ENCODE assay signal across 8 mouse cellular contexts in the genomic region with DNA sequence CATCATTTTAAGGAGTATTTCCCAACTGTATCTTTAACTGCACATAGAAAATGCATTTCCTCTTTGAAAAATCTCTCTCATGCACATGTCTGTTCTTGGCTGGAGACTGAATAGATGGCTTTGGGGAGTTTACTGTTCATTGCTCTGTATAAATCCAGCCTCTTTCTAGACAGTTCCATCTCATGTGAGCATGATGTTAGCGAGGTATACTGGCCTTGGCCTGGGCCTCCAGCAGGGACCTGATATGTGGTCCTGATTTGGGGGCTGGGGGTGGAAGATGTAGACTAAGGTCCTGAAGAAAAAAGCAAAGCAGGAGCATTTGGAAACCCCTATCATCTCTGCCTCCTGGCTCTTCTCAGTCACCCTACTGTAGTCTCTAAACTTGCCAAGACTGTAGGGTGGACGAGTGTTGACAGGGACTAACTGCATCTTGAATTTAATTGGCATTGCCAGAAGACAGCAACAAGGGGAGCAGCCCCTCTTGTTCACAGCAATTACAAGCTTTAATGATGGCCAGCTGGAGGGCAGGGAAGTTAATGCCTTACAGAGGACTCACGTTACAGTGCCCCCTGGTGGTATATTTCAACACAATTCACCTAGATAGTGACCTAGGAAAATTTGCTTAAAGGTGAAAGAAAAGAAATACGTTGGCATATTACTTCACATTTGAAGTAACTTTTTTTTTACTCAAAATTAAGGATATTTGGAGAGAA.
DNase-seq lines count a peak whose midpoint lies in the region; ATAC-seq and TF ChIP-seq lines count a peak whose summit lies in the region.

No protein-coding gene starts in this region.

- no peaks in the 10 kb centered on the region for H3K9me3 ChIP-seq in ES-E14 (ENCODE audit: control insufficient read depth, insufficient read depth, low read depth, low read length)
- no peaks in the 10 kb centered on the region for H3K9me3 ChIP-seq in midbrain, embryonic 12.5 days

- no peaks in the 10 kb centered on the region for H3K36me3 ChIP-seq in ES-E14 (ENCODE audit: control insufficient read depth, insufficient read depth, low read length, poor library complexity, severe bottlenecking)
- peaks cover 20% of the 10 kb centered on the region for H3K36me3 ChIP-seq in midbrain, embryonic 12.5 days

- intact Hi-C loops in gastrocnemius, postnatal 14 days (cut with DNase I; ENCODE audit: low total_unique reads) = loop anchor here (10.0 kb wide), 1 partner anchor 439 kb away; no protein-coding TSS in a partner anchor
- intact Hi-C loops in heart, postnatal 10 days (cut with DNase I) = loop anchor here (5.0 to 10.0 kb wide), 5 partner anchors 57 to 1102 kb away; no protein-coding TSS in a partner anchor

- H3K4me2 ChIP-seq in midbrain, embryonic 12.5 days (replicated peaks) = no peak overlapping the region

- 31% methylated on average over 4 of the region's 4 CpGs for WGBS in midbrain, embryonic 12.5 days

- peak; percentile 29 for DNase-seq in gastrocnemius, postnatal 10 days
- no peak for DNase-seq in gastrocnemius, postnatal 14 days
- peak; percentile 48 for DNase-seq in ES-E14 (ENCODE audit: low read depth, low spot score)
- DNase-seq in cerebellum, adult 9-11 months = peak; percentile 45
- DNase-seq in heart, postnatal 10 days = peak; percentile 34 to 56
- DNase-seq in kidney, postnatal 14 days = peak; percentile 51
- no peak for DNase-seq in spleen, postnatal 10 days (ENCODE audit: low spot score in 2 of 2)

- peak; percentile 65 for ATAC-seq in midbrain, embryonic 12.5 days (ENCODE audit: low FRiP score, low read depth)

- no peak overlapping the region for H3K9ac ChIP-seq in ES-E14 (ENCODE audit: insufficient read depth, low read depth, low read length, poor library complexity, severe bottlenecking)
- H3K9ac ChIP-seq in midbrain, embryonic 12.5 days (replicated peaks) = no peak overlapping the region

- no peak overlapping the region for H3K4me3 ChIP-seq in ES-E14 (ENCODE audit: insufficient read depth in 1 of 2, low read depth in 1 of 2, low read length in 2 of 2, poor library complexity in 1 of 2, severe bottlenecking in 1 of 2)
- no peak overlapping the region for H3K4me3 ChIP-seq in midbrain, embryonic 12.5 days

- no peaks in the 10 kb centered on the region for H3K27me3 ChIP-seq in midbrain, embryonic 12.5 days

- in situ Hi-C loops in ES-E14 (cut with MboI; ENCODE audit: low sequenced_read_pairs in 2 of 2, unreplicated experiment in 2 of 2) = loop anchor here in 1 of 2 experiments (10.0 kb wide), 1 partner anchor 1089 kb away; no protein-coding TSS in a partner anchor

- no peaks in the 10 kb centered on the region for H3K4me1 ChIP-seq in ES-E14 (ENCODE audit: control insufficient read depth in 2 of 2, insufficient read depth in 2 of 2, low read length in 2 of 2, poor library complexity in 1 of 2)
- H3K4me1 ChIP-seq in midbrain, embryonic 12.5 days = peaks cover 5% of the 10 kb centered on the region; the same call in 1 of the 2 replicates

- H3K27ac ChIP-seq in ES-E14 (ENCODE audit: insufficient read depth, low read depth, low read length, poor library complexity, severe bottlenecking) = no peak overlapping the region
- H3K27ac ChIP-seq in midbrain, embryonic 12.5 days (replicated peaks) = no peak overlapping the region

TF ChIP-seq in ES-E14, 5 proteins besides CTCF, POLR2A, EP300 and RAD21:
- TF ChIP-seq HCFC1 (IDR thresholded peaks at IDR 0.05; ENCODE audit: borderline replicate concordance, insufficient read depth, low read length) = no peak
- TF ChIP-seq ZC3H11A (IDR thresholded peaks at IDR 0.05; ENCODE audit: borderline replicate concordance, low read depth, low read length) = no peak
- TF ChIP-seq CHD2 (IDR thresholded peaks at IDR 0.05; ENCODE audit: low read depth, low read length) = no peak
- no peak for TF ChIP-seq ZNF384 (IDR thresholded peaks at IDR 0.05; ENCODE audit: low read depth, low read length)
- no peak for TF ChIP-seq MAFK (IDR thresholded peaks at IDR 0.05; ENCODE audit: insufficient read depth, low read depth, low read length)

Comparison
In these comparisons a context has a peak if more than half of its experiments do, and no peak if none do; other contexts are left out.
1. DNase-seq: peak in gastrocnemius, postnatal 10 days (single experiment), ES-E14 (single experiment), cerebellum, adult 9-11 months (single experiment), heart, postnatal 10 days (2 of 2) and kidney, postnatal 14 days (single experiment); none in gastrocnemius, postnatal 14 days (single experiment) and spleen, postnatal 10 days (0 of 2).